Mouse (Mus musculus): ENCODE measurements around the gene Dok1. TPM values are rescaled to one million over a fixed set of nuclear protein-coding genes. Genes with fewer than 3 reads are reported as not detected.

Gene Dok1
- total RNA-seq, 2 experiments from 2014 or later = 2.7 to 4.7 TPM

DNA sequence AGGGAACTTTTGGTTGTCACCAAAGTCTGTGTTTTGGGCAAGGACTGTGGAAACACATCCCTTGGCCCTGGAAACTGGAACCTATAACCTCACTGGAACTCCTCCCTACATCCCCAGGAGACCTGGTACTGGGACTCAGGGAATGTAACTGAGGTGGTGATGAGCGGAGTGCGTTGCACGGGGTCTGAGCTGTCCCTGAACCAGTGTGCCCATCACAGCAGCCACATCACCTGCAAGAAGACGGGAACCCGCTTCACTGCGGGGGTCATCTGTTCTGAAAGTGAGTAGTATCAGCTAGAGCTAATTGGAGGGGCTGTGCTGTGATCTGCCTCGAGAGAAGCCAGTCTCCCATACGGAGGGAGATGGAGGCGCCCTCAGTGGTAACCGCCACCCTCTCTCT is 16.1 kb upstream of the Dok1 start:
- no peak for DNase-seq

DNA sequence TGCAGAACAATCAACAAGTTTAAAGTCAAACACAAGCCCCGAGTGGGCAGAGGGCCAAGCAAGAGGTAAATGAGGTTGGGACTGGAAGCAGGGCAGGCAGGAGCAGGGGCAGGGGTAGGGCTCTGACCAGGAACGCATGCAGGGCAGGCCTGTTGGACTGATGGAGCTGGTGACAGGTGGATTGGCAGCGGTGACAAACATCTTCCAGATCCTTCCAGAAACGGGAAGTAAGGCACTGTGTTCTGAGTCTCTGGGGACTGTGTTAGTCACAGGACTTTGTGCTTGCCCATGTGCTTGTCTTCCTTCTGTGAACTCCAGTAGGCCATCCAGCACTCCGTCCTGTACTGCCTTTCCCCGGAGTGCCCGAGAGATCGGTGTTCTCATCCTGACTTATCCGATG is 11.5 kb upstream of the Dok1 start:
- peak; percentile 59 to 77 for DNase-seq

DNA sequence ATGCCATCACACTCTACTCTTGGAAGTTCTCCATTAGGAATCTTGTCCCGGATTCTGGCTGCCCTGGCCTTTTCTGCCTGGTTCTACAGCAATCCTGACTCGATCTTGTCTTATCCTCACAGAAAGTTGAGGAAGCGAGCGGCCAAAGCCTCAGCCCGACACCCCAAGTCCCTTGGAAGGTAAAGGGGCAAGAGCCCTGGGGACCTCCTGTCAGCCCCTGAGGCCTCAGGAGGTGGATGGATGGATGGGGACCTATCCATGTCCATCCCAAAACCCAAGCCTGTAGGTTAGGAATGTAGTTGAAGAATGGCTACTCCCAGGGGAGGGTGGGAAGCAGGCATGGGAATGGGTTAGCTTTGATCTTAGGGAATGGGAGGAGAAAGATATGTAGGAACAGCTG is 10.7 kb upstream of the Dok1 start:
- no peak for DNase-seq

DNA sequence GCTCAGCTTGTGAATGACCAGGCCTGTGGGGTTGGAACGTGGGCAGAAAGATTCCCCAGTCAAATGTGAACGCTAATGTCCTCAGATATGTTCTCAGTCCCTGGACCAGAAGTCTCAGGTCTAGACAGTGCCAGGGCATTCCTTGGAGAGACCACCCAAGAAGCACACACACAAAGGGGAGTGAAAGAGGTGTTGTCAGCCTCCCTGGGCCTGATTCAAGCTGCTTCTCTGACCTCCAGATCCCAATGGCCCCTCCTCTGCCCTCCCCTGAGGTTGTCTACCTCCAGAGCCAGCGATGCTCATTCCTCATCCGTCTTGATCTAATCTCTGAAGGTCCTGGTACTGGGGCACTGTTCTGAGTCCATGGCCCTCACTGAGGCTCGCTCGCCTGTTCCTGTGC is 10.3 kb upstream of the Dok1 start:
- DNase-seq = no peak

DNA sequence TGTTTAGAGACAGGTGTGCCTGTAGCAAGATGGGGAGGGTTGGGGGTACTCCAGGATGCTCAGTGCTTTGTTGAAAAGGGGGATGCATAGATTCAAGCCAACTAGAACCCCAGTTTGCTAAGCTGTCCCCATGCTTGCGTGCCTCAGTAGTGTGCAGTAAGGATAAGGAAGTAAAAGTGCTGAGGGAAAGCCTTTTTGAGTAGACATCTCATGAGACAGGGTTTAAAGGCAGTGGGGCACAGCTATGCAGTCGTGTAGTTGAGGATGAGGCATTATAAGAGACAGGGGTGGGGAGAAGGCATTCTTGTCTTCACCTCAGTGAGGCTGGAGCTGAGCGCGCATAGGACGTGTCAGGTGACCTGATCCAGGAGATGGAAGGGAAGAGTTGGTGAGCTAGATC is 7.3 kb upstream of the Dok1 start:
- no peak for DNase-seq

DNA sequence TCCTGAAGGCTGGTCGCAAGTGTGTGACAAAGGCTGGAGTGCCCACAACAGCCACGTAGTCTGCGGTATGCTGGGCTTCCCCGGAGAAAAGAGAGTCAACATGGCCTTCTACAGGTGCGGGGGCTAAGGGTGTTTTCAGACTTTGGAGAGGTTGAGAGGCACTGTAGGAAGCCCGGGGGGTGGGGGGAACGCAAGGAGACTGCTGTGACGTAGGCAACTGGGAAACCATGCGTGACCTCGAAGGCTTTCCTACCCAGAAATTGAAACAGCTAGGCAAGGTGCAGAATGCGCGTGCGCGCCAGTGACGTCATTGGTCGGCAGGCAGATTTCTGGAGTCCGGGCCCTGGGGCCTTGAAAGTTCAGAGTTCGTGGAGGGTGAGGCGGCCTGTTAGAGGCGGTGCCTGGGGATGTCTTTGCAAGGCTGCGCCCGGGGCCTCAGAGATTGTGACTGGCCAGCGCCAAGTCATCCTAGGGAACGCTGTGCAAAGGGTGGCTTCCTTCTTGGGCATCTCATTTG is 5.3 kb upstream of the Dok1 start:
- DNase-seq = peak; percentile 93 to 98

DNA sequence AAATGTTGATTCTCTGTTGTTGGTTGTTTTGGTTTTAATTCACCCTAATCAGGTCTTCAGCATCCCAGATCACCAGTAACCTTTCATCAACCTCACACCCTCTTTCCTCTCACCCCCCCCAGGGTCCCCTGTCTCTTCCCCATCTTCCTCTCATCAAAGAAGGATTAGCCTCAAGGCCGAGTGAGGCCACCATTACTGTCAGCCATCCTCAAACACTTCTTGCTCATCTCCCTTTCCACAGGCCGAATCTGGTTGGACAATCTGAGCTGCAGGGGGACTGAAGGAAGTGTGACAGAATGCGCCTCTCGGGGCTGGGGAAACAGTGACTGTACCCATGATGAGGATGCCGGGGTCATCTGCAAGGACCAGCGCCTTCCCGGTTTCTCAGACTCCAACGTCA is 3.9 kb upstream of the Dok1 start:
- no peak for DNase-seq

DNA sequence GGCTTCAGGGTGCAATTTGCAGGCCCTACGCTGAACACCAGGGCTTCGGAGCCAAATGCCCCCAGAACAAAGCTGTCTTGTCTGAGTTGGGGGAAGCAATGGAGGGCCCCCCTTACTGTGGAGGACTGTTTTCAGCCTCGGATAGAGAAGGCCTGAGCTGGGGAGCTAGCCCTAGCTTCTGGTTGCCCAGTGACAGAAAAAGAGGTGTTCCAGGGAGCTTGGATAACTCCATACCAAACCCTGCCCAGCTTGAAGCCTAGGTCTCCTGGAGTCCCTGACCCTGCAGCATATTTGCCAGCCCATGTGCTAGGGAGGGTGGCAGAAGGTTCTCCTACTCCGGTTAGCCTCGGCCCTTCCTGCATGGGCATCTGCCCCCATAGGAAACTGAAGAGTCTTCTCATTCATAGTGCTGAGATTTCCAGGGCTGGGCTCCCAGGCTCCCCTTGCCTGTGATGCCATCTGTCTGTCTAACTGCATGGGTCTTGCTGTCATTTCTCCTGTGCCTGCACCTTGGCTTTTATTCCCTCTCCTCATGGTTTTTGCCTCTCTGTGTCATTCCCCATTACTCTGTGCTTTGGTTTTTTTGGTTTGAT is 1.3 kb upstream of the Dok1 start:
- peak in 1 of 2 experiments; percentile 32 for DNase-seq

DNA sequence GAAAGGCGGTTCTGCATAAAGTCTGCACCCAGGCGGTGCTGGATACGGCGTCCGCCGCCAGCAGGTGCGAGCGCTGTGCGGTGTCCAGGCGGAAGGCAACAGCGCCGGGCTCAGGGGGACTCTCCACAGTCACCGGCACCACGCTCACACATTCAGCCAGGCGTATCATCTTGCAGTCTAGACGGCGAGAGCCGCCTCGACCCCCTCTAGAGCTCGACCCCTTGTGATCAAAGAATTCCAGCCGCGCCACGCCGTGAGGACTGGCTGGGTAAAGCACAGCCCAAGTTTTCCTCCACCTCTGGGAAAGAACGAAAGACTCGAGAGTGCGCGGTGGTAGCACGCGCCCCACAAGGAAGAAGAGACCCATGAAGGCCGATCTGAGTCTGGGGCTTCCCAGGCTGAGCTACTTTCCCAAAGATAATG is 491 bp downstream of the Dok1 start:
- DNase-seq = peak in 1 of 2 experiments; percentile 34

DNA sequence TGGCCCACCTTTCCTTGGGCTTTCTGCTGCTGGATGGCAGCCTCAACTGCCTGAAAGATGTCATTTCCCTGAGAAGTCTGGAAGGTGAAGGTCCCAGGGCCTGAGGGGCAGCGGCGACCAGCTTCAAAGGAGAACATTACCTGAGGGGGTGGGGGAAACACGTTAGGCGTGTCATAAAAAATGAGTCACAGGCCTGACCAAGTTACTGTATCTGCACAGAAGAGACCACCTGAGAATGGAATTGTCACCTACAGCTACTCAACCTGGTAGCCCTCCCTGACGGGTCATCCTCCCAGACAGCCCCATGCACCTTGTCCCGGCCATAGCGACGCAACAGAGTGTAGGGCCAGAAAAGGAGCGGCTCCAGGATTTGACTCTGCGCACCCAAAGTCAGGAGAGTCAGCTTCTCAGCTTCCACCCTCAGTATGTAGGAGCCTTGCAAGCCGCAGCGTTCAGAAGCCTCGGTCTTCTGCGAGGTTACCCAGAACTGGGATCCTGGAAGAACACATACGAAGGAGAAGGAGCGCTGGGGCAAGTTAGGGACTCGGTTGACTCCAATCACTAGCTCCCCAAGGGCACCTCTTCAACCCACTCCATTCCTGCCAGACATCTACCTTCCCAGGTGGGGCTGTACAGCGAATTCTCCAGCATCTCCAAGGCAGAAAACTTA is 1.2 kb downstream of the Dok1 start:
- DNase-seq = no peak

DNA sequence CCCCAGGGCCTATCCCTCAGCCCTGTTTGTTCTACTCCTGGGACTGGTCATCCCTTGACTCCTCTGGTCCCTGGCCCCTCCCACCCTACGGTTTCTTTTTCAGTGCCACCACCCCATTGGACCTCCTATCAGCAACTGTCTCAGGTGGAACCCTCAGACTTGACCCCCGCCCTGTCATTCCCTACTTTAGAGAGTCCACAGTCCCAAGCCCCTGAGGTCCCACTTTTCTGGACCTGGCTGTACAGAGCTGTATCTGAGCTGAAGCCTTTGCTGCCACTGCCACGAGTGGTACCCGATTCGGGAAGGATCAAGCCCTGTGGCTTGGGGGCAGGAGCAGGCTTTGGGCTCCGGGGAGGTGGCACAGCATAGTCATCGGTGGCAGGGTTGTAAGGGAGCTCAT is 2.2 kb downstream of the Dok1 start:
- DNase-seq = no peak

DNA sequence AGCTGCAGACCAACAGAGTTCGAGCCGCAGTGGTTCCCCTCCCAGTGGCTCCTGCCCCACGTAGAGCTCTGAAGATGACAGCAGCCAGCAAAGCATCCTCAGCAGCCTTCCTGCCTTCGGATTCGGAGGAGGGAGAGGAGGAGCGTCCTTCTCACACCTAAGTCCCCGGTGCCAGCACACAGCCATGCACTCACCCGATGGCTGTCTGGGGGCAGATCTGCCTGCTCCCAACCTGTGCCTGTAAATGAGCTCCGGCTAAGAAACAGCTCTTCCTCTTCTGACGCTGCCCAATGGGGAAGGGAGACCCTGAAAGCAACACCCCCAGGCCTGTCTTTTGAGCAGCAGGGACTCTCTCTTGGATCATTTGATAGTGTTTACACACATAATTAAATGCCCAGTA is 3.5 kb downstream of the Dok1 start:
- DNase-seq = no peak

DNA sequence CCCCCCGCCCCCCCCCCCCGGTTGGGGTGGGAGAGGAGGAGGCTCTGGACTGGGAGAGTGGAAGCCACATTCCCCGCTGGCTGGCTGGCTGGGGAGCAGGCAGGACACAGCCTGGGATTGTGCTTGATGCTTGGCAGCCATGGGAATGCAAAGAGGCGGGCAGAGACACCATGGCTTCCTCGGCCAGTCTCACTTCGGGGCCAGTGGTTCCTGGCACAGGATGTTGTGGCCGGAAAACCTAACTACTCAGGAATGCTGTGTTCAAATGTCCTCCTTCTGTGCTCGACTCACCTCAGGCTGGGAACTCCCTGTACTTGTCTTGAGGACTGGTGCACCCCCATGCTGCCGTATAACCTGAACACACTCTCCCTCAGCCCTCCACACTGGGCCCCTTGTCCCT is 5.6 kb downstream of the Dok1 start:
- DNase-seq = no peak

DNA sequence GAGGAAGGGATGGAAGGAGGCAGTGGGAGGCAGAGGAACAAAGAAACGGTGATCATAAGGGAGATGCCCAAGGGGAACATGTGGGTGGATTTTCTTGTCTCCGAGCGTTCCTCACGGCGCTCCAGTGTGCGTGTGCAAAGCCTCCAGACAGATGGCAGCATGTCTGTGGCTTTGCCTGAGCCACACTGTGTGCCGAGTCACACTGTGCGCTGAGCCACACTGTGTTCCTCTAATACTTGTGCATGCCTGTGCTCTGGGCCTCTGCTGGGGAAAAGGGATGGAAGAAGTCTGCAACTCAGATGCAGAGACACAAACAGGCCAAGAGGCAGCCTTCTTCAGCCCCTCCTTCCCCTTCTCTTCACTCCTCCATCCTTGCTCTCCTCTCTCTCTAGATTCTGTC is 6.0 kb downstream of the Dok1 start:
- DNase-seq = no peak

DNA sequence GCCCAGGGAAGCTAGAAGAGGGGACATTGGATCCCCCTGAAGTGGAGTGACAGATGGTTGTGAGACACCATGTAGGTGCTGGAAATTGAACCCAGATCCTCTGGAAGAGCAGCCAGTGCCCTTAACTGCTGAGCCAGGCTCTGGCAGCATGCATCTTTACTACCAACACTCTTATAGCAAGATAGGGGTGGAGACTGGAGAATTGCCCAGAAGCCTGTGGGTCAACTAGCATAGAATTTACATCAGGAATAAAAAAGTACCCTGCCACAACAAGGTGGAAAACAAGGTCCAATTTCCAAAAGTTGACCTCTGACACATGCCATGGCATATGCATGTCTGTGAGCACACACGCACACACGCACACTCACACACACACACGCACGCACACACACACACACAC is 8.1 kb downstream of the Dok1 start:
- DNase-seq = no peak

DNA sequence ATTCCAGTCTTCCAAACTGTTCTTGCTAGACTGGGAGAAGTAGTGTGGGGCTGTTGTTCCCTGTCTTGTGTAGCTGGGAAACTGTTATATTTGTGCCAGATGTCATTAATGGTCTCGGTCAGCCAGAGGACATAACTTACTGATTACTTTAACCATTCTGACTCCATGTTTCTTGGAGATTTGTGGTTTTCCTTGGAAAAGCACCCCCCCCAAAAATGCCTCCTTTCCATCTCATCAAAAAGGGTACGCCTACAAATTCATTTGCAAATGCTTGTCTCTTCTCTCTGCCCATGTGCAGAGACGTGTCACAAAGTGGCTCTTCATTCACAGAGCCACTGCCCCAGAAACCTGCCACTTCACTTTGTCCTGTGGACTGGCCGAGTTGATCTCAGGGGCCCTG is 8.8 kb downstream of the Dok1 start:
- DNase-seq = no peak

DNA sequence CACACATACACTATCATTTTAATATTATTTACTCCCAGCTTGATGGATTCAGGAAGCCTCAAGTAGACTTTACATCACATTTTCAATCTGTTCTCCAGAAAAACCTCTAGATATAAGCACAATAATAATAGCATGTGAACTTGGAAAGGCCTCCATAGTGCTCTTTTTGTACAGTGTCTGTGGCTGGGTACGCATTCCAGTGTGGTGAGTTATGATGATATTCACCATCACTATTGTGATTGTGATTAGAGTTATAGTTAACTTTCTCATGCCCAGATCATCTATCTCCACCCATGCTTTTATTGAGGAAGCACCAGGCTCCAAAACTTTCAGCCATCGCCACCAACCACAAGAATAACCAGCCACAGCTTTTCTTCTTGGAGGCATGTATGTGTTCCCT is 9.5 kb downstream of the Dok1 start:
- no peak for DNase-seq

DNA sequence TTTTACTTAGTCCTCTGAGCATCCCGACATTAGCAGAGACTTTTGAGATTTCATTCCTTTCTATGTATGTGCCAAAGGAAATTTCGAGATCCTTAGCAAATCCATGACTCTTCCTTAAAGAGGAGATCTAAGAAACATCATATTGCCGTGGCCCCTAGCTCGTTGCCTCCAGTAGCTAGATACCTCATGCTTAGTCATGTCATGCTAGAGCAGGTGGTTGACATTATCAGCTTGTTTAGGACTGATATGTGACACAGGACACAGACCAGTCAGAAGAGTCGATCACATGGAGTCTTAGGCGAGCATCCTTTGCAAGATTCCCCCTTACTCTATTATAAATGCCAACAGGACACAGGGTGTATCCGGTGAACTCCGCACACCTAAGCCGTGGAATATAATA is 10.3 kb downstream of the Dok1 start:
- no peak for DNase-seq

DNA sequence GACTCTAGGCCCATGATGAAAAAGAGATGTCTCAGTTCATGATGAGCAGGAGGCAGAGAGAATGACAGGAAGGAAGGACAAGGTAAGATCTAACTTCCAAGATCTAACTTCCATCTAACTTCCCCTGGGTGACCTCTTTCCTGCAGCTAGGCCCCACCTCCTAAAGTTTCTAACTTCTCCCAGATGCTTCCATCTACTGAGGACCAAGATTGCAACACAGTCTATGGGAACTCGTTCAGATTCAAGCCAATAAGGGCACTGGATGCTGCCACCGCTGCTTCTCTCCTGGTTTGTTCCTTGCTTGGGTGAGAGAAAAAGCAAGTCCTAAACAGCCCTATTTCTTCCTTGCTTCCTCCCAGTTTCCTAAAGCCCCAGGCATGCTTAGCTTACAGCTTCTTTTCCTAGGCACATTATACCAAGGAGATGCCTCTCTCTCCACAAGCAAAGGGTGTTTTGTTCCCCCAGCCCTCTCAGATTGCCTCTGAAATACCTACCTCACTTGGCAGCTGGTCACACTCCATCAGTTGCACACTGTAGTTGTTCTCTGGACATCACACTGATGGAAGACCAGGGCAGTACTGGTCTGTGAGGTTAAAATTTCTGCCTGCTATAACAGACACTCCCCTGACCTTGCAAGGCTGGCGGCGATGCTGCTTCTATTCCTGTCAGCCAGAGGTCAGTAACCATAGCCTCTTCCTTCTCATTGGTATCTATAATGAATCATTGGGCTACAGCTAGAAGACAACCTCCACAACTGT is 12.3 kb downstream of the Dok1 start:
- no peak for DNase-seq

DNA sequence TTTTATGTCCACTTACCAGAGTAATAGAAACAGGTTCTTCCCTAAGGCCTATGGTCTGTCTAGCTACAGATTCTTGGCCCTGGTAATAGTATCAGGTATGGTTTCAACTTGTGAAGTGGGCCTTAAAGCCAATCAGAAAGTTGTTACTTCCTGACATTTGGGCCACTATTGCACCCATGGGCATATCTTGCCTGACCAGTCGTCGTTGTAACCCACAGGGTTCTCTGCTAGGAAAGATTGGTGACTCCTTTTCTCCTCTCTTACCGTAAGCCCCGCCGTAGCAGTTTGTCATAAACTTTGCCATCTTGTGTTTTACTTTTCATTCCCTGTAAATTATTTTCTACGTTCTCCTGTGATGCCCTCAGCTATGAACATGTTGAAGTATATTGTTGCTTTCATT is 13.2 kb downstream of the Dok1 start:
- no peak for DNase-seq

DNA sequence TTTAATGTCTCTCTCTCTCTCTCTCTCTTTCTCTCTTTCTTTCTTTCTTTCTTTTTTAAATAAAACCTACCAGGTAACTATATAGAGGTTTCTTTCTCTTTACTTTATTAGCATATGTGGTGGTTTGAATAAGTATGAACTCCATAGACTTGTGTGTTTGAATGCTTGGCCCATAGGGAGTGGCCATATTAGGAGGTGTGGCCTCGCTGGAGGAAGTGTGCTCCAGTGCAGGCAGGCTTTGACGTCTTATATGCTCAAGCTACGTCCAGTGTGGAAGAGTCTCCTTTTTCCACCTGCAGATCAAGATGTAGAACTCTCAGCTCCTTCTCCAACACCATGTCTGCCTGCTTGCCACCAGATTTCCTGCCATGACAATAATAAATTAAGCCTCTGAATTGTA is 14.2 kb downstream of the Dok1 start:
- no peak for DNase-seq

DNA sequence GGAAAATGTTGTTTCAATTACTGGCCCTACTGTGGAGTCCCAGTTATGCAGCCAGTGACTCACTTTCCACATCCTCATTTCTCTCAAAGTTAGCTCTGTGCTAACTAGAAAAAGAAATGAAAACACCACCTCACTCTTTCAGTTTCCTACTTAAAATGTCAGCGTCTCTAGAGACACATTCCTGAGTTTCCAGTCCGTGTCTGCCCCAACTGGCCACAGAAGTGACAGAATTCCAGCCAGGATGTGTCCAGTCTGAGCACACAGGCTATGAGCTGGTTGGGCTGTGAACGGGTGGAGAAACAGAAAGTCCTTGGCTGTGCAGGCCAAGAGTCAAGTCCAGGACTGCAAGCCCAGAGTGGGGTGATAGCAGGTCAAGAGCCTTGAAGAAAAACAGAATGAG is 16.1 kb downstream of the Dok1 start:
- peak; percentile 76 to 89 for DNase-seq

DNA sequence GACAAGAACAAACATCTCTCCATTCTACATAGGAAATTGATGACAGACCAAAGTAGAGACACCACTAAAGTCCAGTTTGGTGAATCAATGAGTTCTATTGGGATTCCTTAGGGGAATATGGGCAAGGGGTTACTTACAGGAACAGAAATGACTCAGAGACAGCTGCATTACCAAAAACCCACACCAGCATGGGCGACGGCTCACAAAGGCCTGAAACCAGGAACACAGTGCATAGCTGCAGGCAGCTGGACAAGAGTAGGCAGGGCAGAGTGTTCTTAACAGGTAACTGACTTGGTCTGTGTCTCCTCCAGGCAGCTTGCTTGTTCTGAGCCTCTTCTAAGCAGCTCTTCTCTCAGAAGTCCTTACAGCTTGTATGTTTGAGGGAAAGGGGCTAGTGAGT is 17.5 kb downstream of the Dok1 start:
- no peak for DNase-seq

All from heart, adult 18-20 months (tissue).